Mouse (Mus musculus) forebrain, embryonic 11.5 days (tissue): Measurements from ENCODE around the gene Samd14. TPM values are rescaled to one million over a fixed set of nuclear protein-coding genes. Genes with fewer than 3 reads are reported as not detected.

ENCODE experiments used
- ATAC-seq: fragments of 200-750 bp; cut with Nextera tagmentation; replicated peaks from 2 replicates; pipeline ENCODE4 v1.8.0; 2017; ENCODE audit warnings: moderate TSS enrichment; ENCODE audit not compliant: low FRiP score
- DNase-seq: peaks from one replicate; pipeline ENCODE4 v3.0.0-alpha.2; 2017; ENCODE audit warnings: low spot score
- H3K27ac ChIP-seq: fragments of 300-500 bp; sonication (generic); 2 replicates; pipeline ENCODE4 v1.5.1; 2014; ENCODE audit warnings: low read depth, low read length
- H3K27me3 ChIP-seq: fragments of 300-500 bp; sonication (generic); 2 replicates; pipeline ENCODE4 v1.6.1; 2014; ENCODE audit warnings: mild to moderate bottlenecking, low read length, mixed read lengths; ENCODE audit not compliant: control insufficient read depth, insufficient read depth
- H3K36me3 ChIP-seq: fragments of 300-500 bp; sonication (generic); 2 replicates; pipeline ENCODE4 v1.6.1; 2014; ENCODE audit warnings: mild to moderate bottlenecking, low read length, moderate library complexity, mixed read lengths; ENCODE audit not compliant: control insufficient read depth, insufficient read depth
- H3K4me1 ChIP-seq: fragments of 300-500 bp; sonication (generic); replicated peaks from 2 replicates; pipeline ENCODE4 v1.6.1; 2014; ENCODE audit warnings: low read length, mixed read lengths; ENCODE audit not compliant: control insufficient read depth, insufficient read depth
- H3K4me2 ChIP-seq: fragments of 300-500 bp; sonication (generic); 2 replicates; pipeline ENCODE4 v1.6.1; 2014; ENCODE audit warnings: low read depth, mild to moderate bottlenecking, low read length, moderate library complexity, mixed read lengths; ENCODE audit not compliant: severe bottlenecking
- H3K4me3 ChIP-seq: fragments of 300-500 bp; sonication (generic); 2 replicates; pipeline ENCODE4 v1.5.1; 2014; ENCODE audit warnings: low read depth, low read length
- H3K9ac ChIP-seq: fragments of 300-500 bp; sonication (generic); 2 replicates; pipeline ENCODE4 v1.6.1; 2014; ENCODE audit warnings: low read length
- H3K9me3 ChIP-seq: fragments of 300-500 bp; sonication (generic); 2 replicates; pipeline ENCODE4 v1.6.1; 2016; ENCODE audit warnings: low read length, mixed read lengths; ENCODE audit not compliant: control insufficient read depth
- WGBS: fragments of 180-500 bp; shearing (Covaris S2); extraction: QIAGEN DNeasy Blood & Tissue Kit; methylation state at CpG from one replicate; pipeline ENCODE4 v1.1.7; 2014; 5-methylcytosine and 5-hydroxymethylcytosine counted together
- polyA plus RNA-seq: library from polyadenylated mRNA; unstranded; fragments of >200 nt; fragmentation: Nextera tagmentation; extraction: Ambion mirVana; gene quantifications from 2 replicates; pipeline ENCODE4 v1.2.1, GENCODE M21; 2014

Samd14 gene
- polyA plus RNA-seq, 1 experiment from 2014 or later, result 56.8 TPM

DNA sequence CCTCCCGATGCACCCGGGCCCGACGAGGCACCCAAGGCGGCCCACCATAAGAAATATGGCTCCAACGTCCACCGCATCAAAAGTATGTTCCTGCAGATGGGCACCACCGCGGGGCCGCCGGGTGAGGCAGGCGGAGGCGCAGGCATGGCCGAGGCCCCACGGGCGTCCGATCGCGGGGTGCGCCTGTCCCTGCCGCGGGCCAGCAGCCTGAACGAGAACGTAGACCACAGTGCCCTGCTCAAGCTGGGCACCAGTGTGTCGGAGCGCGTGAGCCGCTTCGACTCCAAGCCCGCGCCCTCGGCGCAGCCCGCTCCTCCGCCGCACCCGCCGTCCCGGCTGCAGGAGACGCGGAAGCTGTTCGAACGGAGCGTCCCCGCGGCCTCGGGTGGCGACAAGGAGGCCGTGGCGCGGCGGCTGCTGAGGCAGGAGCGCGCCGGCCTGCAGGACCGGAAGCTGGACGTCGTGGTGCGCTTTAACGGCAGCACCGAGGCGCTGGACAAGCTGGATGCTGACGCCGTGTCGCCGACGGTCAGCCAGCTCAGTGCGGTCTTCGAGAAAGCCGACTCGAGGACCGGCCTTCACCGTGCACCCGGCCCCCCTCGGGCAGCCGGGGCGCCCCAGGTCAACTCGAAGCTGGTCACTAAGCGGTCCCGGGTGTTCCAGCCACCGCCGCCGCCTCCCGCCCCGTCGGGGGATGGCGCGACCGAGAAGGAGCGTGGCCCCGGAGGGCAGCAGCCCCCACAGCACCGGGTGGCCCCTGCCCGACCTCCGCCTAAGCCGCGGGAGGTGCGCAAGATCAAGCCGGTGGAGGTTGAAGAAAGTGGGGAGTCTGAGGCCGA is 17.8 kb upstream of the Samd14 start:
- ATAC-seq, result peak; percentile 26; the same call in 1 of the 2 replicates
- H3K27ac ChIP-seq, result peak overlapping the region; percentile 81
- H3K4me3 ChIP-seq, result peak overlapping the region; percentile 89
- peak overlapping the region; percentile 99 for H3K4me2 ChIP-seq
- peak; percentile 74 for DNase-seq
- no peaks in the 10 kb centered on the region for H3K9me3 ChIP-seq
- peaks cover 28% of the 10 kb centered on the region for H3K4me1 ChIP-seq
- WGBS, result under 1% methylated on average over 98 of the region's 99 CpGs
- H3K27me3 ChIP-seq, result no peaks in the 10 kb centered on the region
- H3K36me3 ChIP-seq, result peaks cover 6% of the 10 kb centered on the region; the same call in 1 of the 2 replicates
- H3K9ac ChIP-seq, result peak overlapping the region; percentile 94

DNA sequence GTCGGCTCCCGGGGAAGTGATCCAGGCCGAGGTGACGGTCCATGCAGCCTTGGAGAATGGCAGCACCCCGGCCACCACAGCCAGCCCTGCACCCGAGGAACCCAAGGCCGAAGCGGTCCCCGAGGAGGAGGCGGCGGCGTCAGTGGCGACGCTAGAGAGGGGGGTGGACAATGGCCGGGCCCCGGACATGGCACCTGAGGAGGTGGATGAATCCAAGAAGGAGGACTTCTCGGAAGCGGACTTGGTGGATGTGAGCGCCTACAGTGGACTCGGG is 17.3 kb upstream of the Samd14 start:
- Histone ChIP-seq H3K27ac (no peak overlapping the region), H3K36me3 (peaks cover 7% of the 10 kb centered on the region; the same call in 1 of the 2 replicates), H3K9ac (peak overlapping the region; percentile 94), H3K4me1 (peaks cover 28% of the 10 kb centered on the region), H3K4me2 (peak overlapping the region; percentile 99), H3K27me3 (no peaks in the 10 kb centered on the region), H3K4me3 (peak overlapping the region; percentile 89), H3K9me3 (no peaks in the 10 kb centered on the region)
- ATAC-seq (no peak), DNase-seq (no peak)
- whole genome bisulfite sequencing, result 1% methylated on average over 20 of the region's 20 CpGs

GRCm38 (mm10) chr11:94992754-94993606 is 16.7 kb upstream of the Samd14 start:
- Histone ChIP-seq H3K27ac (no peak overlapping the region), H3K36me3 (peaks cover 7% of the 10 kb centered on the region; the same call in 1 of the 2 replicates), H3K4me1 (peaks cover 29% of the 10 kb centered on the region), H3K27me3 (no peaks in the 10 kb centered on the region), H3K9me3 (no peaks in the 10 kb centered on the region), H3K4me3 (peak overlapping the region; percentile 89), H3K9ac (peak overlapping the region; percentile 94), H3K4me2 (peak overlapping the region; percentile 99)
- no peak for ATAC-seq
- under 1% methylated on average over 20 of the region's 22 CpGs for WGBS
- no peak for DNase-seq

- H3K36me3 ChIP-seq, result peaks cover 7% of the 10 kb centered on the region; the same call in 1 of the 2 replicates
- no peak overlapping the region for H3K27ac ChIP-seq
- H3K9ac ChIP-seq, result peak overlapping the region; percentile 17
- no peak for ATAC-seq
- H3K27me3 ChIP-seq, result no peaks in the 10 kb centered on the region
- H3K4me1 ChIP-seq, result peaks cover 24% of the 10 kb centered on the region
- H3K4me3 ChIP-seq, result peak overlapping the region; percentile 89
- DNase-seq, result no peak
- no peaks in the 10 kb centered on the region for H3K9me3 ChIP-seq
- WGBS, result 65% methylated on average over 10 of the region's 10 CpGs
- peak overlapping the region; percentile 99 for H3K4me2 ChIP-seq
Measured at GRCm38 (mm10) chr11:94994208-94994814, 15.4 kb upstream of the Samd14 start.

DNA sequence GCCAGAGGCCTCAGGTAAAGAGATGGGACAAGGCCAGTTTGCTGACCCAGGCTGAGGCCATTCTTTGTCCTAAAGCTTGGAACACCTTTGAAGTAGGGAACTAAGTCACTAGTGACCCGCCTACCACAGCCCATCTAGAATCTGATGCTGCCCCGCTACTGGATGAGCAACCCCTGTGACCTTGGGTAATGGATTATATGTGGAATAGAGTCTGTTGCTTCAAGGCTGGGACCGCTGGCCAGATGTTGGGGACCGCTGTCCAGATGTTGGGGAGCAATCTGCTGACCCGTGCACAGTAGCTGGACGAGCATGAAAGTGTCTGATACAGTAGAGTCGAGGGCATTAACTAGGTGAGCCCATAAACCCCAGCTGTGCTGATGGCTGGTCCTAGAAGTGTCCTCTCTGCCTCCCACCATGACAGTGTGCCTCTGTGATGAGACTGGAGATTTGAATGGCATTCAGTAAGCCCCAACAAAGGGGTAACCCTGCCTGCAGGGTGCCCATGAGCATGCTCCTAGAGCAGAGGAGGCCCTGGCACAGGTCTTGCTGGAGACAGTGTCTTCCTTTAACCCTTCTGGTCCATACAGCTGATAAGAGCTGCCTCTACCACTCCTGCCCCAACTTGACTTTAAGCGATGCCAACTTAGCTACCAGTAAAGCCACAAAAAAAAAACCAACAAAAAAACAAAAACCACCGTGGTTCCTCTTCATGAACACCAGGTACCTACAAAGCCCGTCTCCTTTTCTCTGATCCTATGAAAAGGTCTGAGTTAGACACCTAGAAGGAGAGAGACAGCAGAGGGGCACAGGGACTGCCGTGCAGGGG is 14.5 kb upstream of the Samd14 start:
- H3K9ac ChIP-seq, result peak overlapping the region; percentile 27
- H3K4me2 ChIP-seq, result peak overlapping the region; percentile 99; the same call in 1 of the 2 replicates
- no peak for ATAC-seq
- WGBS, result 87% methylated on average over 11 of the region's 11 CpGs
- no peaks in the 10 kb centered on the region for H3K27me3 ChIP-seq
- H3K36me3 ChIP-seq, result peaks cover 7% of the 10 kb centered on the region; the same call in 1 of the 2 replicates
- H3K27ac ChIP-seq, result no peak overlapping the region
- no peak for DNase-seq
- H3K4me1 ChIP-seq, result peaks cover 21% of the 10 kb centered on the region
- 0 out of 2 replicates have a peak overlapping the region, but pooled peaks have one; percentile 5 for H3K4me3 ChIP-seq
- H3K9me3 ChIP-seq, result no peaks in the 10 kb centered on the region

- Histone ChIP-seq H3K36me3 (peaks cover 7% of the 10 kb centered on the region; the same call in 1 of the 2 replicates), H3K27me3 (no peaks in the 10 kb centered on the region), H3K4me3 (no peak overlapping the region), H3K9ac (no peak overlapping the region), H3K9me3 (no peaks in the 10 kb centered on the region), H3K4me2 (no peak overlapping the region), H3K27ac (no peak overlapping the region), H3K4me1 (peaks cover 21% of the 10 kb centered on the region)
- DNase-seq (no peak), ATAC-seq (no peak)
- 90% methylated on average over 8 of the region's 8 CpGs for WGBS
Measured at GRCm38 (mm10) chr11:94996101-94996500, 13.6 kb upstream of the Samd14 start.

DNA sequence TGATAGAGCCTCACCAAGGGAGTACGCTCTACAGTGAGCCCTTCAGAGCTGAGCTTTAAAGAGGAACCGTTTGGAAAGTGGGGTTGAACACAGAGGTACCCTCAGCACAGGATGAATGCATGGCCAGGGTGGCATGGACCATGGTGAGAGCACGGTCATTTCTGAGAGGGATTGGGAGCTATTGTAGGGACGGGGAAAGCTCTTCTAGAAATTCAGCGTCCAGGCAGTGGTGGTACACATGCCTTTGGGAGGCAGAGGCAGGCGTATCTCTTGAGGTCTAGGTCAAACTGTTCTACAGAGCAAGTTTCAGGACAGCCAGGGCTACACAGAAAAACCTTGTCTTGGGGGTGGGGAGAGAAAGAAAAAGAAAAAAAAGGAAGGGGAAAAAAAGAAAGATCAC is 12.7 kb upstream of the Samd14 start:
- WGBS, result 93% methylated on average over 6 of the region's 6 CpGs
- peaks cover 8% of the 10 kb centered on the region; the same call in 1 of the 2 replicates for H3K36me3 ChIP-seq
- no peaks in the 10 kb centered on the region for H3K27me3 ChIP-seq
- ATAC-seq (no peak), DNase-seq (no peak)
- H3K27ac ChIP-seq, result no peak overlapping the region
- no peak overlapping the region for H3K4me3 ChIP-seq
- H3K9me3 ChIP-seq, result no peaks in the 10 kb centered on the region
- H3K4me2 ChIP-seq, result 0 out of 2 replicates have a peak overlapping the region, but pooled peaks have one; percentile 11
- H3K9ac ChIP-seq, result no peak overlapping the region
- H3K4me1 ChIP-seq, result peaks cover 21% of the 10 kb centered on the region
